Mouse (Mus musculus): ENCODE measurements around the gene Slco1c1. TPM values are rescaled to one million over a fixed set of nuclear protein-coding genes. Genes with fewer than 3 reads are reported as not detected.
A peak's percentile ranks its signal among the peaks of the same experiment; 100 is the strongest.
"Not testable (repeated sequence)": the region's sequence is repeated elsewhere in the genome, so short reads cannot be mapped to it uniquely, and the experiment has no call there.

The Slco1c1 gene
- polyA plus RNA-seq, 1 experiment from 2014 or later = 0.13 TPM

DNA sequence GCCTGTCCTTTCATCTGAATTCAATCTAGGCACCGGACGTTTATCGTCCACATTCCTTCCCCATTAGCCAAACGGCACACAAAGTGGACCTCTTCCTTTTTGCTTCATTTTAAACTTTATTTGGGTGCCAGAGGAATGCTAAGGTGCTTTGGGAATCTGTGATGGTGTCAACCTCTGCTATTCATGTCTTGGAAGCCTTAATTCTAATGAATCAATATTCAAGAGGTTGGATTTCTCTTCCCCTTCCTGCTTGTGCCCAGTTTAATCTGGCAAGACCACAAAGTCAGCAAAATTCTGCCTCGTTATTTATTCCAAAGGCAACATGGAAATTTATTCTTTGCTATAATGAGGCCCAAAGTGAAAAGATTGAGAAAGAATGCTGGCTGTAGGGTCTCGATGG is 6.7 kb downstream of the Slco1c1 start:
- no peak overlapping the region for H3K4me3 ChIP-seq
- no peaks in the 10 kb centered on the region for H3K36me3 ChIP-seq
- no peaks in the 10 kb centered on the region for H3K27me3 ChIP-seq
- H3K27ac ChIP-seq = no peak overlapping the region
- no peak overlapping the region for H3K4me2 ChIP-seq (replicated peaks)
- WGBS = 59% methylated on average over 6 of the region's 6 CpGs
- H3K9me3 ChIP-seq = no peaks in the 10 kb centered on the region
- H3K9ac ChIP-seq = no peak overlapping the region
- ATAC-seq (ENCODE audit: low FRiP score, low read depth) = no peak
- no peaks in the 10 kb centered on the region for H3K4me1 ChIP-seq

DNA sequence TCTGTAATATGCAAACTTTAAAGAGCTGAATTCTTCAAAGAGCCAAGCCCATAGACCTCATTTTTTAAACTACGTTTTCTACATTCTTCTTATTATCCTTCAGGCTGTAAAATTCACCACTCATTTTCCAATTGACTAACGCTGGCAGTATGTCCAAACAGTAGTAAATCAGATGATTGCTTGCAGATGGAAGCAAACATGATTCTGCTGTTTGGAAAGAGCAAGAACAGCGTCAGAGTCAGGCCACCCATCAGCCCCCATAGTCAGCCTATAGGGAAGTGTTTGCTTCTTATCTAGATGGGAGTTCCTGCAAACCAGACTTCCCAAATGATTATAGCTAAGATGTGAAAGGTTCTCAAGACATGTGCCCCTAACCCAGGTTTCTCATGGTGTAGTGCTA is 13.1 kb downstream of the Slco1c1 start:
- no peak overlapping the region for H3K9ac ChIP-seq
- H3K4me3 ChIP-seq = no peak overlapping the region
- 0 out of 2 replicates have a peak, but pooled peaks have one; percentile 32 for ATAC-seq (ENCODE audit: low FRiP score, low read depth)
- H3K4me1 ChIP-seq = peaks cover 5% of the 10 kb centered on the region; the same call in 1 of the 2 replicates
- 16% methylated on average over 3 of the region's 3 CpGs for WGBS
- H3K36me3 ChIP-seq = no peaks in the 10 kb centered on the region
- H3K9me3 ChIP-seq = no peaks in the 10 kb centered on the region
- H3K27ac ChIP-seq = no peak overlapping the region
- no peak overlapping the region for H3K4me2 ChIP-seq (replicated peaks)
- H3K27me3 ChIP-seq = no peaks in the 10 kb centered on the region

DNA sequence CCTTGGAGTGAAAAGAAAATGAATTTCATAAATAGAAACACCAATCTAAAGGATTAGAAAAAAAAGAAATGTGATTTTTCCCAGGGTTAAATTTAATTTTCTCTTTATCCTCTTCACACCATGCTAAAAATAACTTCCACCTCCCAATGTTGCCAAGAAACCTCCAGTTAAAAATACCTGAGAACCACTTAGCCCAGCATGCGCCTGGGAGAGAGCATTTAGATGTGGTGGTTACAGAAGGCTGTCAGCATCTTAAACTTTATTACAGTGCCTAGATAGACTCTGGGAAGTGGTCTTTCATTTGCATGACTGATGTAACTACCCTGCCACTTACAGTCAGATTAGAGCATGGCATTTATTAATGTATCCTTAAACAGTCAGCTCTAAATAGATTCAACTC is 17.0 kb downstream of the Slco1c1 start:
- H3K9ac ChIP-seq = no peak overlapping the region
- ATAC-seq (ENCODE audit: low FRiP score, low read depth) = no peak
- H3K4me1 ChIP-seq = peaks cover 5% of the 10 kb centered on the region; the same call in 1 of the 2 replicates
- no peak overlapping the region for H3K4me2 ChIP-seq (replicated peaks)
- WGBS = 57% methylated on average over 1 of the region's 1 CpGs
- H3K4me3 ChIP-seq = no peak overlapping the region
- no peaks in the 10 kb centered on the region; the same call in 1 of the 2 replicates for H3K27me3 ChIP-seq
- no peak overlapping the region for H3K27ac ChIP-seq
- no peaks in the 10 kb centered on the region for H3K36me3 ChIP-seq
- no peaks in the 10 kb centered on the region for H3K9me3 ChIP-seq

DNA sequence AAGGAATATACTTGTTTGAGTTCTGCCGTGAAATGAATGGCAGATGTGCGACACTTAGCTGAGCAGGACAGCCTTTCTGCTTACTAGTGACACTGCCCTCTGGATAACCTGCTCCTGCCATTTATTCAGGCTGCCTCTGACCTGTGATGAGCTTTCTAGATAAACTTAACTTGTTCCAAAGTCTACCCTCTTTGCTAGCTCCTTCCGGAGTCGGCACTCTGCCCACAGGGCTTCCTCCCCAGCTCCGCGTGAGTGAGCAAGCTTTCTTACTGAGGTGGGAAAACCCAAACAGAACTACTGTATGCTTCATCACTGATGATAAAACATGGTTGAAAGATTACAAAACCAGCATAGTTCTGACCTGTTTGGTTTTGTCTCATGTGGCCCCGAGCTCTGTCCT is 19.2 kb downstream of the Slco1c1 start:
- no peak overlapping the region for H3K4me2 ChIP-seq (replicated peaks)
- H3K4me3 ChIP-seq = no peak overlapping the region
- no peaks in the 10 kb centered on the region; the same call in 1 of the 2 replicates for H3K27me3 ChIP-seq
- H3K4me1 ChIP-seq = no peaks in the 10 kb centered on the region
- no peak overlapping the region for H3K9ac ChIP-seq
- no peak for ATAC-seq (ENCODE audit: low FRiP score, low read depth)
- WGBS = 79% methylated on average over 7 of the region's 7 CpGs
- no peak overlapping the region for H3K27ac ChIP-seq
- no peaks in the 10 kb centered on the region for H3K36me3 ChIP-seq
- no peaks in the 10 kb centered on the region for H3K9me3 ChIP-seq

DNA sequence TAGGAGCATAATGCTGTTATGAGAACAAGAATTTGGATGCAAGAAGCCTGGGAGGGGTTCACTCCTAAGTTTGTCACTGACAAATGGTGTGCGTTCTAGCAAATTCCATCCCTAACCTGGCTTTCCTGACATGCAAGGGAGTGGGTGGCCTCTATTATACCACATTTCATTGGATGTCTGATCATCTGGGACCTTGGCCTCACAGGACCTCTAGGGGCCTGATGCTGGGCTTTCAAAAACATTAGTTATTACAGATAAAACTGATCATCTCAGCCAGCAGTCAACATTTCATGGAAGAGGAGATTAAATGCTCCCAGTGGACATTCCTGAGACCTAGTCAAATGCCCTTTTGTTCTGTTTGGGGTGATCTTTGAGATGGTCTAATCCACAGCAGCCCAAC is 34.0 kb downstream of the Slco1c1 start:
- no peak for ATAC-seq (ENCODE audit: low FRiP score, low read depth)
- Histone ChIP-seq H3K4me1 (no peaks in the 10 kb centered on the region), H3K27ac (no peak overlapping the region)

DNA sequence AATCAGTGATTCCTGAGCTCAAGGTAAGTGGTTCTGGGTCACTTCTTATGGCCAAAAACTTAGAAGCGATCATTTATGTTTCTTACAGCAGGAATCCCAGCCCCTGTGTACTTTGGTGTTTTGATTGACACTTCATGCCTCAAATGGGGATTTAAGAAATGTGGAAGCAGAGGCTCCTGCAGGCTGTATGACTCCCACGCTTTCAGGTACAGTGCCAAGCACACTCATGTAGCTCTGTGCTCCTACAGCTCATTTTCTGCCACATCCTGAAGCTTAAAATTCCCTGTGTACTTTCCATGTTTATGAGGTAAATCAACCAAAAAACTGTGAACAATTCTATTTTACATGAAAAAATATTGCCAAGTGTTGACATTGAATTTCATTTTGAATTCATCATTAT is 43.2 kb downstream of the Slco1c1 start:
- ATAC-seq (ENCODE audit: low FRiP score, low read depth) = no peak
- Histone ChIP-seq H3K4me1 (no peaks in the 10 kb centered on the region), H3K9ac (no peak overlapping the region), H3K27me3 (no peaks in the 10 kb centered on the region), H3K27ac (no peak overlapping the region), H3K36me3 (no peaks in the 10 kb centered on the region), H3K4me3 (no peak overlapping the region), H3K4me2 (replicated peaks) (no peak overlapping the region), H3K9me3 (no peaks in the 10 kb centered on the region)
- 76% methylated on average over 2 of the region's 2 CpGs for WGBS

More for the DNA sequence above, 34.0 kb downstream of the Slco1c1 start:
- H3K27me3 ChIP-seq = no peaks in the 10 kb centered on the region
- H3K9ac ChIP-seq = no peak overlapping the region
- H3K4me2 ChIP-seq (replicated peaks) = no peak overlapping the region
- H3K4me3 ChIP-seq = no peak overlapping the region
- H3K9me3 ChIP-seq = no peaks in the 10 kb centered on the region
- H3K36me3 ChIP-seq = no peaks in the 10 kb centered on the region
- 86% methylated on average over 1 of the region's 1 CpGs for WGBS

DNA sequence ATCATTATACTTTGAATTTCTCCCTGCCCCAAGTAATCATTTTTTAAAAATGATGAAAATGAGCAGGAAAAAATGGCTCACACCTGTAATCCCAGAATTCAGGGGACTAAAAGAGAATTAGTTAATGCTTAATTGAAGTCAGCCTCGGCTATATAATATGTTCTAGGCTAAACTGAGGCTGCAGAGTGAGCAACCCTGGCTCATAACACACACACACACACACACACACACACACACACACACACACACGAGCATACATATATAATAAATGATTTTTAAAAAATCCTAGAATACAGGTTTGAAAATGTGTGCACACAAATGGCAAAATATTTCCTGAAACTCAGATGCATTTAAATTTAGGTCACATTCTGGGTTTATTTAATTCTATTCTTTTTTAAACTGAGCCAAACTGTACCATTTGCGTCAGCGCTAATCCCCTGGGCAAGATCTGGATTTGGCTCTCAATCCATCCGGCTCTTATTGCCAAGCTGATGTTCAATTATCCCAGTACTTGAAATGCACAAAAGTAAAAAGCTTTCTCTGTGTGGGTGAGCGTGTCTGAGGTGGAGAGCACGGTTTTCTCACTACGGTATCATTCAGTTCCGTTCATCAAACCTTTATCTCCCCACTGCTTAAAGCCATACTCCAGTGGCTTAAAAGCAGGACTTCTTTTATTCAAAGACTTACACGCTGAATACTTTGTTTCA is 43.8 kb downstream of the Slco1c1 start:
- Histone ChIP-seq H3K36me3 (no peaks in the 10 kb centered on the region), H3K27me3 (no peaks in the 10 kb centered on the region), H3K9me3 (no peaks in the 10 kb centered on the region), H3K4me3 (no peak overlapping the region), H3K9ac (no peak overlapping the region), H3K27ac (no peak overlapping the region), H3K4me1 (no peaks in the 10 kb centered on the region), H3K4me2 (replicated peaks) (no peak overlapping the region)
- 73% methylated on average over 10 of the region's 10 CpGs for WGBS
- no peak for ATAC-seq (ENCODE audit: low FRiP score, low read depth)

DNA sequence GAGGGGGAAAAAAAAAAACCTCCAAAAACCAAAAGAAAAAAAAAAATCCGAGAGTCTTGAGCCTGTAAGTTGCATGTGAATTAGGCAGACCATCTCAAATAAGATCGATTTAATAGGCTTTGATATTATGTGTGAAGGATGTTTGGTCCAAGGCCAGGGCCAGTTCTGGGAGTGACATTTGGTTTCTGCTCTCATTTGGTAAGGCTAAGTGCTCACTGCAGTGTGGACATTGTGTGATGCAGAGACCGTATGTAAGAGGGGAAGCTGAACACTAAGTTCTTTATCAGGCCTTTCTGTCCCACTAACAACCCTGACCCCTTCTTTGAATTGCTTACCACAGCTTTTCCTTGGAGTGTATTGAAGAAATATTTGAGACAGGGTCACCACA is 44.4 kb downstream of the Slco1c1 start:
- Histone ChIP-seq H3K4me1 (no peaks in the 10 kb centered on the region), H3K27ac (no peak overlapping the region), H3K27me3 (no peaks in the 10 kb centered on the region), H3K36me3 (no peaks in the 10 kb centered on the region), H3K4me3 (no peak overlapping the region), H3K9ac (no peak overlapping the region), H3K9me3 (no peaks in the 10 kb centered on the region), H3K4me2 (replicated peaks) (no peak overlapping the region)
- ATAC-seq (ENCODE audit: low FRiP score, low read depth) = no peak
- WGBS = 68% methylated on average over 3 of the region's 3 CpGs

DNA sequence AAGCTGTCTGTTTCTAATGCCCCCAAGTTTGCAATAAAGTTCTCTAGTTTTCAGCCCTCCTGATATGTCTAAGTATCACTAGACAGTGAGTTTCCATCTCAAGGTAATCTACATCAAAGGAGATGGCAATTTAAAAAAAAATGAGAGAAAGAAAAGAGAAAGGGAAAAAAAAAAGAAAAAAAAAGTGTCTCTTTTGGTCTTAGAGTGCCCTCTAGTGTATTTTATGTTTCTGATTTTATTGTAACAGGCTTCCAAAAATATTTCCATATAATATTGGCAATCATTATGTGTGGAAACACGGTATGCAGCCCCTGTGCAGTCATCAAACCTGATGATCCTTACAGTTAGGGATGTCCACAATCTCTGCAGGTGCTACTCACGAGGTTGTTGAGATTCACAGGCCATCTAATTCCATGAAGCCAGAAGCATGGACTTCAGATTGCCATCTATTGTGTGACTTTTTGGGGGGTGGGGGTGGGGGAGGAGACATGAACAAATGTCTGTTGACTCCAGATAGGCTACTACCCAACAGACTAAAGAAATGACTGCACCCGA is 52.6 kb downstream of the Slco1c1 start:
- H3K27ac ChIP-seq = no peak overlapping the region
- no peak overlapping the region for H3K4me3 ChIP-seq
- no peaks in the 10 kb centered on the region for H3K27me3 ChIP-seq
- no peak overlapping the region for H3K4me2 ChIP-seq (replicated peaks)
- no peaks in the 10 kb centered on the region for H3K4me1 ChIP-seq
- WGBS = 46% methylated on average over 3 of the region's 3 CpGs
- no peak overlapping the region for H3K9ac ChIP-seq
- no peaks in the 10 kb centered on the region for H3K36me3 ChIP-seq
- H3K9me3 ChIP-seq = no peaks in the 10 kb centered on the region
- ATAC-seq (ENCODE audit: low FRiP score, low read depth) = no peak

DNA sequence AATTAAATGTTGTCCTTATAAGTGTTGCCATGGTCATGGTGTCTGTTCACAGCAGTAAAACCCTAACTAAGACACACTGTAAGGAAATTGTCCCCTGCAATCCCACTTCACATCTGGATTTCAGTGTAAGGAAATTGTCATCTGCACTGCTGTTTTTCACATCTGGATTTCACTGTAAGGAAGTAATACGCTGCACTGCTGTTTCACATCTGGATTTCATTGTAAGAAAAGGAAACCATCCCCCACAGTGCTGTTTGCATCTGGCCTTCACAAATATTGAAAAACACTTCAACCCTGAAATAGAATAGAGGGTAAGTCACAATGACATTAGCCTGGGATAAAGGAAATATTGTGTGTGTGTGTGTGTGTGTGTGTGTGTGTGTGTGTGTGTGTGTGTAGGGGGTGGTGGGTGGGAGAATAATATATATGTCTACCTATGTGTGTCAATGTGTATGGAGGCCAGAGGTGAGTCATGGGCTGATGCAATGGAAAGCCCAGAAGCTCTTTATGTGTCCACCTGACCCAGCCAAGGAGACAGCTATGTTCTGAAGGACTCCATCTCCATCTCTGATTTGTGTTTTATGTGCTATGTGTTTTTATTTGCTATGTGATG is 60.7 kb downstream of the Slco1c1 start:
- Histone ChIP-seq H3K36me3 (no peaks in the 10 kb centered on the region), H3K27me3 (no peaks in the 10 kb centered on the region), H3K4me1 (peaks cover 2% of the 10 kb centered on the region), H3K27ac (no peak overlapping the region), H3K9ac (no peak overlapping the region), H3K4me2 (replicated peaks) (no peak overlapping the region), H3K9me3 (no peaks in the 10 kb centered on the region), H3K4me3 (no peak overlapping the region)
- peak; percentile 67 for ATAC-seq (ENCODE audit: low FRiP score, low read depth)
- WGBS = 22% methylated on average over 1 of the region's 1 CpGs

DNA sequence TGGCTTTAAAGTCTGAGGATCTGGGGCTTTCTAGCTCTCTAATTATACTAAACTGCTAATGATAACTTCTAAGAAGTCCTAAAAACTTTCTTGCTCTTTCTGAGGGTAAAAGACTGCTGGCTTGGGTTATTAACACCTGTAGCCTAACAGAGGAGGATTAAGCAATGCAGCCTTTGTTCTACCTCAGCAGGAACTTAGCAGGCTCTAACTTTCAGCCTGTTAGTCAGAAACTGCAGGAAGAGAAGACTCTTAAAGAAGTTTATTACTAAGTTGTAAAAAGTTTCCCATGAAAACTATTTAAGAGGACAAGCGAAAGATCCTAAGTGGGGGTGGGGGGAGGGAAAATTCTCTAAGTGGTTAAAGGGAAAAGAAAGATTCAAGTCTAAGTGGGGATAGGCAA is 65.8 kb downstream of the Slco1c1 start:
- no peak overlapping the region for H3K27ac ChIP-seq
- H3K4me1 ChIP-seq = peaks cover 4% of the 10 kb centered on the region
- H3K9me3 ChIP-seq = no peaks in the 10 kb centered on the region
- 8% methylated on average over 1 of the region's 1 CpGs for WGBS
- no peak for ATAC-seq (ENCODE audit: low FRiP score, low read depth)
- H3K27me3 ChIP-seq = no peaks in the 10 kb centered on the region
- H3K4me2 ChIP-seq (replicated peaks) = no peak overlapping the region
- H3K36me3 ChIP-seq = no peaks in the 10 kb centered on the region
- no peak overlapping the region for H3K4me3 ChIP-seq
- H3K9ac ChIP-seq = no peak overlapping the region

DNA sequence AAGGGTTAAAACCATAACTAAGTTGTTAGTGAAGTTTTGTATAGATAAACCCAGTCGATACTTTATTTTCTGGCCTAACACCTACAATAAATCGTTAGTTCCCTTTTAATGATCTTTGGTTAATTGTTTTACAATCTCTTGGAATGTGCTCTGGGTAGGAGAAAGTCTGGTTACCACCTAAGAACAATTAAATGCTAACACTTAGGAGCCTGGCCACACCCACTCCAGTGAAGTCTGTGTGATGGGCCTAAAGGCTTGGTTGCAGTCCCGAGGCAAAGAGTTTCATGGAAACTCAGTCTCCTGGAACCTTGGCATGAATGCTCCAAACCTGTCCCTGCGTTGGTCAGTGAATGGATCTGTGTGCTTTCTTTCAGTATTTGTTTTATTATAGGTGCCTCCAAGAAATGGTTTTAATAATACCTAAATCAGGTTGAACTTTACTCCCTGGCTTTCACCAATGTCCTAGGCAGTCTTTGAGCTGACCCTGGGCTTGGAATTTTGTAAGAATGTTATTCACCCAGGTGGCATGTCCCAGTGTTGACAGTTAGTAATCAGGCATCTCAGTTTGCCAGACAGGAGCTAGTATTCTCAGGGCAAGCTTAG is 66.5 kb downstream of the Slco1c1 start:
- not testable (repeated sequence) for H3K4me3 ChIP-seq; H3K4me1 ChIP-seq; ATAC-seq (ENCODE audit: low FRiP score, low read depth); H3K9me3 ChIP-seq; H3K36me3 ChIP-seq; H3K9ac ChIP-seq; H3K27me3 ChIP-seq; H3K4me2 ChIP-seq (replicated peaks); H3K27ac ChIP-seq
- WGBS = 8% methylated on average over 4 of the region's 4 CpGs
